ENCODE assay signal across 9 mouse cellular contexts in genomic region chr3:102733936-102734312, GRCm38 (mm10). TPM values are rescaled to one million over a fixed set of nuclear protein-coding genes. Genes with fewer than 3 reads are reported as not detected.
DNase-seq lines count a peak whose midpoint lies in the region; ATAC-seq and TF ChIP-seq lines count a peak whose summit lies in the region.
"Had no signal": no experiment of that assay in that cellular context is flagged by ENCODE, and none has a peak within 500 bp of the region (broad histone marks: within the 10 kb centered on the region; RNA-seq: fewer than 3 reads in every experiment).

No protein-coding gene starts in this region.

- H3K9me3 ChIP-seq in kidney, embryonic 16.5 days (ENCODE audit: low read length) = no peaks in the 10 kb centered on the region
- H3K9me3 ChIP-seq in embryonic facial prominence, embryonic 13.5 days = no peaks in the 10 kb centered on the region
- no peaks in the 10 kb centered on the region for H3K9me3 ChIP-seq in midbrain, postnatal 0 days (ENCODE audit: low read length)

- peaks cover 19% of the 10 kb centered on the region for H3K4me1 ChIP-seq in kidney, embryonic 16.5 days (ENCODE audit: insufficient read depth, low read length)
- peaks cover 29% of the 10 kb centered on the region for H3K4me1 ChIP-seq in embryonic facial prominence, embryonic 13.5 days
- H3K4me1 ChIP-seq in midbrain, postnatal 0 days (ENCODE audit: insufficient read depth, low read length) = peaks cover 6% of the 10 kb centered on the region
- peaks cover 48% of the 10 kb centered on the region for H3K4me1 ChIP-seq in thymus, adult 2 months (replicated peaks; ENCODE audit: control insufficient read depth, insufficient read depth, low read length)

- H3K27me3 ChIP-seq in kidney, embryonic 16.5 days (ENCODE audit: insufficient read depth, low read length) = peaks cover 11% of the 10 kb centered on the region
- H3K27me3 ChIP-seq in embryonic facial prominence, embryonic 13.5 days = no peaks in the 10 kb centered on the region
- H3K27me3 ChIP-seq in midbrain, postnatal 0 days (ENCODE audit: insufficient read depth, low read length) = no peaks in the 10 kb centered on the region
- H3K27me3 ChIP-seq in thymus, adult 2 months (ENCODE audit: control insufficient read depth, insufficient read depth, low read length) = no peaks in the 10 kb centered on the region

- no peak for TF ChIP-seq CTCF in midbrain, postnatal 0 days (IDR thresholded peaks at IDR 0.05)
- TF ChIP-seq CTCF in thymus, adult 2 months (IDR thresholded peaks at IDR 0.05; ENCODE audit: borderline replicate concordance, control insufficient read depth, extremely low read depth, insufficient read depth, low read length, poor library complexity) = no peak

- ATAC-seq in kidney, embryonic 16.5 days (ENCODE audit: low FRiP score, low TSS enrichment) = no peak
- ATAC-seq in embryonic facial prominence, embryonic 13.5 days (ENCODE audit: insufficient number of reproducible peaks, insufficient read depth, low FRiP score, low TSS enrichment, low read depth) = no peak
- no peak for ATAC-seq in midbrain, postnatal 0 days (ENCODE audit: low FRiP score)

- no peaks in the 10 kb centered on the region for H3K36me3 ChIP-seq in kidney, embryonic 16.5 days (ENCODE audit: insufficient read depth, low read length)
- H3K36me3 ChIP-seq in embryonic facial prominence, embryonic 13.5 days = no peaks in the 10 kb centered on the region
- H3K36me3 ChIP-seq in midbrain, postnatal 0 days (ENCODE audit: insufficient read depth, low read length) = no peaks in the 10 kb centered on the region
- no peaks in the 10 kb centered on the region for H3K36me3 ChIP-seq in thymus, adult 2 months (ENCODE audit: control insufficient read depth, insufficient read depth, low read length)

- peak overlapping the region; percentile 93 for H3K4me2 ChIP-seq in kidney, embryonic 16.5 days (replicated peaks; ENCODE audit: low read depth, low read length)
- H3K4me2 ChIP-seq in embryonic facial prominence, embryonic 13.5 days = peak overlapping the region; percentile 87
- H3K4me2 ChIP-seq in midbrain, postnatal 0 days (ENCODE audit: low read depth, low read length, poor library complexity, severe bottlenecking) = peak overlapping the region; percentile 89

- no peak for DNase-seq in kidney, postnatal 10 days
- peak; percentile 22 for DNase-seq in induced T-regulatory cell, adult 2 months (ENCODE audit: low read depth)
- no peak for DNase-seq in midbrain, postnatal 0 days (ENCODE audit: low spot score)
- DNase-seq in thymus, adult 18-20 months = no peak
- no peak for DNase-seq in thymus, adult 2 months
- DNase-seq in urinary bladder, postnatal 25 days (ENCODE audit: low spot score) = no peak

- H3K9ac ChIP-seq in kidney, embryonic 16.5 days (replicated peaks; ENCODE audit: low read length) = peak overlapping the region; percentile 72
- H3K9ac ChIP-seq in embryonic facial prominence, embryonic 13.5 days = peak overlapping the region; percentile 79
- H3K9ac ChIP-seq in midbrain, postnatal 0 days (replicated peaks; ENCODE audit: low read length, poor library complexity, severe bottlenecking) = peak overlapping the region; percentile 89

- WGBS in kidney, embryonic 16.5 days = 21% methylated on average over 6 of the region's 6 CpGs
- WGBS in embryonic facial prominence, embryonic 13.5 days = 37% methylated on average over 6 of the region's 6 CpGs
- 39% methylated on average over 6 of the region's 6 CpGs for WGBS in midbrain, postnatal 0 days
- WGBS in thymus, adult 2 months = 66% methylated on average over 6 of the region's 6 CpGs

- H3K27ac ChIP-seq in kidney, embryonic 16.5 days (ENCODE audit: low read length) = peak overlapping the region; percentile 52; the same call in 1 of the 2 replicates
- no peak overlapping the region for H3K27ac ChIP-seq in embryonic facial prominence, embryonic 13.5 days
- H3K27ac ChIP-seq in midbrain, postnatal 0 days (ENCODE audit: low read depth, low read length) = peak overlapping the region; percentile 75
- H3K27ac ChIP-seq in thymus, adult 2 months (ENCODE audit: control insufficient read depth, insufficient read depth, low read length) = no peak overlapping the region

- peak overlapping the region; percentile 72 for H3K4me3 ChIP-seq in kidney, embryonic 16.5 days (ENCODE audit: low read length)
- peak overlapping the region; percentile 71 for H3K4me3 ChIP-seq in embryonic facial prominence, embryonic 13.5 days
- H3K4me3 ChIP-seq in midbrain, postnatal 0 days (ENCODE audit: low read depth, low read length) = peak overlapping the region; percentile 55
- H3K4me3 ChIP-seq in thymus, adult 2 months (ENCODE audit: control insufficient read depth, insufficient read depth, low read length) = no peak overlapping the region

- TF ChIP-seq POLR2A in thymus, adult 2 months (IDR thresholded peaks at IDR 0.05; ENCODE audit: control insufficient read depth, extremely low read depth, insufficient read depth, low read length, poor library complexity) = no peak

RNA-seq across cellular contexts. Expression of gene Tspan2, which starts 0.4 kb away (rescaled TPM):
- polyA plus RNA-seq in kidney, embryonic 16.5 days (2015; fragmentation: Nextera tagmentation; extraction: Ambion mirVana) = 8.4 and 10.6 TPM in 2 replicates
- 4.6 and 5.3 TPM in 2 replicates for polyA plus RNA-seq in embryonic facial prominence, embryonic 13.5 days (2015; fragmentation: Nextera tagmentation; extraction: Ambion mirVana)
- 25.9 and 26.1 TPM in 2 replicates for total RNA-seq in midbrain, postnatal 0 days (2014; rRNA removed)
- polyA plus RNA-seq in midbrain, postnatal 0 days (2015; fragmentation: Nextera tagmentation; extraction: Ambion mirVana) = 13.4 and 15.5 TPM in 2 replicates
- 6.1 and 7.5 TPM in 2 replicates for polyA plus RNA-seq in thymus, adult 2 months (2012; rRNA removed)

RNA-seq across cellular contexts. Expression of gene Tshb, which starts 48.6 kb away (rescaled TPM):
- polyA plus RNA-seq in kidney, embryonic 16.5 days (2015; fragmentation: Nextera tagmentation; extraction: Ambion mirVana) = 0.06 TPM in 1 of 2 replicates, not detected in the other
- 0.07 TPM in 1 of 2 replicates, not detected in the other for polyA plus RNA-seq in embryonic facial prominence, embryonic 13.5 days (2015; fragmentation: Nextera tagmentation; extraction: Ambion mirVana)
- total RNA-seq in midbrain, postnatal 0 days (2014; rRNA removed) = not detected in 2 replicates
- 0.27 and 0.42 TPM in 2 replicates for polyA plus RNA-seq in midbrain, postnatal 0 days (2015; fragmentation: Nextera tagmentation; extraction: Ambion mirVana)
- polyA plus RNA-seq in thymus, adult 2 months (2012; rRNA removed) = not detected in 2 replicates
- total RNA-seq: layer of hippocampus, postnatal 25 days had no signal

Comparison
In these comparisons a context has a peak if more than half of its experiments do, and no peak if none do; other contexts are left out.
1. H3K27ac ChIP-seq: peak in kidney, embryonic 16.5 days (single experiment) and midbrain, postnatal 0 days (single experiment); none in embryonic facial prominence, embryonic 13.5 days (single experiment) and thymus, adult 2 months (single experiment).
2. Peak in every context shown above with its lines, with median percentiles within 50 percentile points of each other: H3K4me2 ChIP-seq and H3K9ac ChIP-seq.